Mouse (Mus musculus) lung, postnatal 10 days (tissue): ENCODE data around the gene Slc9b1.
A peak's percentile ranks its signal among the peaks of the same experiment; 100 is the strongest.

Experiments used
- DNase-seq: peaks from one replicate; pipeline ENCODE4 v3.0.0; 2021

The Slc9b1 gene

GRCm38 (mm10) chr3:135347739-135348264 lies at the start of gene Slc9b1:
Slc9b1 (plus strand) TSS chr3:135348029.
- DNase-seq: peak; percentile 42

DNA sequence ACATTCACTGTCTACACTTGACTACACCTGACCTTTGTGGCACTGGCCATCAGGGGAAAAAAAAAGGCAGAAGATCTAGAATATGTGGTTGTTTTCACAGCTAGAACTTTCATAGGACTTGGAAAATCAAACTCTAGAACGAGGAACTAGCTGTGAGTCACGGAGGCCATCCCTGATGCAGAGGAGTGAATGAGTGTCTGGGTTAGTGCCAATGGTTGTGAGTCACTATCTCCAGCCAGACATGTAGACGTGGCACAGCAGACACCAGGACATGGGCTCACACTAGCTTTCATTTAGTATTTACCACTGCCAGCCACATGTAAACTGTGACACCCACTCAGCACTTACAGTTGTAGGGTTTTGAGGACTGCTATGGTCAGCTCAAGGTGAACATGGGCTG lies 49.3 kb upstream of the Slc9b1 start:
- DNase-seq: no peak

- DNase-seq: no peak
Measured at GRCm38 (mm10) chr3:135300081-135300480, 47.7 kb upstream of the Slc9b1 start.

DNA sequence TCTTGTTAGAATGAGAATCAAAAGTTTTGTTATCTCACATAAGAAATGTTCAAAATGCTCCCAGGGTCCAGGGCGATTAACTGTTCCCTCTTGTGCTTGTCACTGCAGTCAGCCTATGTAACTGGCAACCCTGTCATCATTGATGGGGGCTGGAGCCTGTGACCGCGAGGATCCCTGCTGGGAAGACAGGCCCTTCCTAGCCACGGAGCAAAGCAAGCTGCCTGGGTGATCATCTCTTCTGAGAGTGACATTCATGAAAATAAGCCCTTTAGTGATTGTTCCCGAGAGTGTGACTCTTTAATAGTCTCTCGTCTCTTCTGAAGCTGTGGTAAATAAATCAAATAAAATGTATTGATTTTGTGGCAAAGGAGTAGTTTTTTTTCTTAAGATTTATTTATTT lies 43.8 kb upstream of the Slc9b1 start:
- DNase-seq: no peak

GRCm38 (mm10) chr3:135304566-135304965 lies 43.3 kb upstream of the Slc9b1 start:
- no peak for DNase-seq

DNA sequence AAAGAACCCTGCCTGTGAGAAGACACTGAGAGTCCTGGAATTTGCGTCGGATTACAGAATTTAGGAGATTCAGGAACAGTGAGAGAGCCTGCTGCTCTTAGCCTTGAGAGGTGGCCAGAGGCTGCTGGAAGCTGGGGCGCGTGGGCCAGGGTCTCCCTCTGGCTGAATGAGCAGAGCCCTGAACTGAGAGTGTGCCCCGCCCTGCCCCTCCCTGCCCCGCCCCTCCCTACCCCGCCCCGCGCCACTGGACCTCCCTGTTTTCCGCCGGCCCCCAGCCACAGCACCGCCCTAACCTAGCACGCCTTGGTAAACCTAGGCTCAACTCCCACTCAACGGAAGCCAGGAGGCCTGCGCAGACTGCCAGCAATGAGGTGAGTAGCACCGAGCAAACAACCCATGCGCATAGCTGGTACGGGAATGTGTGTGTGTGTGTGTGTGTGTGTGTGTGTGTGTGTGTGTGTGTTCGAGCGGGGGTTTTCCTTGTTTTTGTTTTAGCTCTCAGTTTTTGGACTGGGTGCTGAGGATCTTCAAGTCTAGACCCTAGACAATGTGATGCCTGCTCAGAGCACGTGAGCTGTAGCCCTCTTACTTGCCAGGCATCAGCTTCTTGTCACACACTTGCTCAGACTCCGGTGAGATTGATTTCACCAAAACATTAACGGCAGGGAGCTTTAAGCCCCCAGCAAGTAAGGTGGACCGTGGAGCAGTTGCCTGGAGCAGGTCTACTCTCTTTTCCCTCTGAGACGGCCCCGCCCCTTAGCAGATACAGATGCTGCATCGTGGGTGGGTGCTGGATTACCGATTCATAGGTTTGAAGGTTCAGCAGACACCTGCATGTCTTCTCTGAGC lies 40.2 kb upstream of the Slc9b1 start, which contains the start of gene Slc9b2:
TSS of gene Slc9b2 (plus strand) at position 290 of the 849 bp plus-strand sequence.
- DNase-seq: peak; percentile 36

- no peak for DNase-seq
Measured at GRCm38 (mm10) chr3:135312916-135313491, 34.8 kb upstream of the Slc9b1 start.

DNA sequence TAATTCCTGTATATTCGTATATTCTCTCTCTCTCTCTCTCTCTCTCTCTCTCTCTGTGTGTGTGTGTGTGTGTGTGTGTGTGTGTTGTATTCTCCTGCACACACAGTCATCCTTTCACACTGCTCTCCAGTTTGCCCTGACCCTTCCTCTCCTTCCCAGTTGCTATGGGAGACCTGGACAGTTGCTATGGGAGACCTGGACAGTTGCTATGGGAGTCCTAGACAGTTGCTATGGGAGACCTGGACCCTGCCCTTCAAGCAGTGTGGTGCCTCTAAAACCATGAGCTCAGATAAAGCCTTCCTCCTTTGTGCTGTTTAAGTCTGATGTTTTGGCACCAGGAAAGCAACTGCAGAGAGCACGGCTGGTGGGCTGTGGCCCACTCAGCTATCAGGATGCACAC lies 34.1 kb upstream of the Slc9b1 start:
- DNase-seq: no peak

DNA sequence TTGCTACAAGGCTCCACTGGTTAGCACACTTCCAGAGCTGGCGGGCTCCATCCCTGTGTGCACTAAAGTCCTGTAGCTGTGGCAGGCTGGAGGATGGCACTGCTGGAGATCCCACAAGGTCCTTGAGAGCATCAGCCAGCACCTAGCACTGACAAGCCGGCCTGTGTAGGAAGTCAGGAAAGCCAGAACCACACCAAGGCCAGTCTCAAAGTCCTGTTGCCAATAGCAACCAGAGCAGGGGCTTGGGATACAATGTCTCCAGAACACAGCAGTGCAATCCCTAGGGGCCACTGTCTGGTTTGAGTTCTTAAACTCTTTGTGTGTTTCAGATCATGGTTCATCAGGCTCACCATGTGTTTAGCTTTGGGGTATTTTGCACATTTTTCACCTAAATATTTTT lies 33.0 kb upstream of the Slc9b1 start:
- DNase-seq: no peak

GRCm38 (mm10) chr3:135315720-135316425 lies 32.0 kb upstream of the Slc9b1 start:
- no peak for DNase-seq

GRCm38 (mm10) chr3:135318331-135318730 lies 29.5 kb upstream of the Slc9b1 start:
- DNase-seq: no peak

DNA sequence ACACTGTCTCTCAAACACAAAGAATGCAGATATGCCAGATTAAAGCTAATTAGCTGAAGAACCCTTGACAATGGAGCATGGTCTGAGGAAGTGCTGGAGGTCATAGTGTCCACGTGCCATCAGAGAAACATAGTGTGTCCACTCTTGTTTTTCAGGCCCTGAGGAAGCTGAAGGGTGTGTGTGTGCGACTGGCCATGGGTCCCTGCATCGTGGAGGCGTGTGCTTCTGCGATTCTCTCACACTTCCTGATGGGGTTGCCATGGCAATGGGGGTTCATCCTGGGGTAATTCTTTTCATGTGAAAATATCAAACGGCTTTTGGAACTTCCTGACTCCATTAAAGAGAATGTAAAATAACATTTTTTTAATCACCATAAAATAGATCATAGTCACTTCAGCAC lies 23.5 kb upstream of the Slc9b1 start:
- DNase-seq: no peak

GRCm38 (mm10) chr3:135327176-135327575 lies 20.7 kb upstream of the Slc9b1 start:
- no peak for DNase-seq

GRCm38 (mm10) chr3:135327601-135328000 lies 20.2 kb upstream of the Slc9b1 start:
- DNase-seq: no peak

DNA sequence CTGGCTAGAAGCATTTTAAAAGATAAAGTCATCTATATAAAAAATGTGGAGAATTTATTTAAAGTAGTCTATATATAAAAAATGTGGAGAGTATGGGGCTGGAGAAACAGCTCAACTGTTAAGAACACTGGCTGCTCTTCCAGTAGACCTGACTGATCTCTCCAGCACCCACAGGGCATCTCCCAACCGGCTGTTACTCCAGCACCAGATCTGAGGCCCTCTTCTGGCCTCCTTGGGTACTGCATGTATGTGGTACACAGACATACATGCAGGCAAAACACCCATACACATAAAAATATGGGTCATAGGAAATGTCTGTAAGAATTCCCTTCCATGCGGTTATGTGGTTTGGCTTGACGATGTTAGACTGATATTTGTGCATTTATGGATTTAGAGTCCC lies 19.3 kb upstream of the Slc9b1 start:
- DNase-seq: peak; percentile 64

GRCm38 (mm10) chr3:135332691-135333090 lies 15.1 kb upstream of the Slc9b1 start:
- DNase-seq: no peak

DNA sequence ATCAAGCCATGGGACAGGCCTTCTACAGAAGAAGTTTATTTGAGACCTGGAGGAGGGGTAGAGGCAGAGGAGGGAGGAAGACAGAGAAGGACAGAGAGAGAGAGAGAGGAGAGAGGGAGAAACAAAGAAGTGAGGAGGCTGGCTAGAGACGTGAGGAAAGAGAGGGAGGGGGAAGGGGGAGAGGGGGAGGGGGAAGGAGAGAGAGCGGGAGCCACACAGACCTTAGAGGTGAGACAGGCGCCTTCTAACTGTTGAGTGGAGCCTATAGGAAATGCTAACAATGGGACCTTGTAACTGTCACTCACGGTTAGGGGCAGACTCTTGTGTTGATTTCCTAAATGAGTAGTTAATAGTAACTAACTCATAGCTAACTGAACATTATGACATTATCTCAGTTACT lies 14.1 kb upstream of the Slc9b1 start:
- DNase-seq: no peak

DNA sequence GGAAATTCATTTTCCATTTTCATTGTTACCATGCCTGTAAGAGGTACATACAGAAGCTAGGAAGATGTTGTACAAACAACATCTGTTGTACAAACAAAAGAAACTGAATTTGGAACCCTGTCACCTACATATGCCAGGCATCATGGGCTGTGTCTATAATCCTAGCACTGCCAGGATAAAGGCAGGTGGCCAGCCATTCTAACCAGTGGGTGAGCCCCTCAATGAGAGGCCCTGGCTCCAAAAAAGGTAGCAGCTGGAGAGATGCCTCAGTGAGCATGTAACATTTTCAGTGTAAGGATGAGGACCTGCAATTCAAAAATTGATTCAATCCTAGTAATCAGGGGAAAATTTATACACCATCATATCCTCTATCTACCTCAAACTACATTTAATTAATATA lies 1.2 kb downstream of the Slc9b1 start:
- no peak for DNase-seq

DNA sequence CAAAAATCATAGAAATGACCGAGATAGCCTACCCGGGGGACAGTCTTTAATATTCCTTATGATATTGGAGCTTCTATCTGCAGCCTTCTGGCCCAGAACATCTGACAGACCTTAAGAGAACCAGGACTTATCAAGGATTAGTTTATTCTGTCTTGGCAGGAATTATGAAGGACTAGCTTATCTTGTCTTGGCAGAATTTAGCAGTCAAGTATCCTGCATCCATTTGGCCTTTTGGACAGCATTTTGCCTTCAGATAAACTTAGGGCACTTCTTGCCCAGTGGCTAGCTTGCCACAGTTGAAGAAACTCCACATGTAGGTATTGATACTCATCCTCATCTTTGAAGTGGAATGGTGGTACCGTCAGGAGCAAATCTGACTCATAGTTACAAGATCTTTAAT lies 4.0 kb downstream of the Slc9b1 start:
- DNase-seq: no peak

- no peak for DNase-seq
Measured at GRCm38 (mm10) chr3:135357394-135357793, 9.6 kb downstream of the Slc9b1 start.

DNA sequence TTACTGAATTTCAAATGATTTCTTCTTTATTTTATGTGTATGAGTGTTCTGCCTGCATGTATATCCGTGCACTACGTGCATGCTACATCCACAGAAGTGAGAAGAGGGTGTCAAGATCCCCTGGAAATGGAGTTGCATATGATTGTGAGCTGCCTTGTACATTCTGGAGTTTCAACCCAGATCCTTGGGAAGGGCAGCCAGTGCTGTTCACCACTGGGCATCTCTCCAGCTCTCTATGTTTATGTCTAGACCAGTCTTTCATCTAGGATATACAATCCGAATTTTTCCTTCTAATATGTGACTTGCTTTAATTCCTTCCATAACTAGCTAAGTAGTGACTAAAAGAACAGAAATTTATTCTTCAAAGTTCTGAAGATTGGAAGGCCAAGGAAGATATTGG lies 28.0 kb downstream of the Slc9b1 start:
- no peak for DNase-seq

- DNase-seq: no peak
Measured at GRCm38 (mm10) chr3:135377445-135377844, 29.6 kb downstream of the Slc9b1 start.

DNA sequence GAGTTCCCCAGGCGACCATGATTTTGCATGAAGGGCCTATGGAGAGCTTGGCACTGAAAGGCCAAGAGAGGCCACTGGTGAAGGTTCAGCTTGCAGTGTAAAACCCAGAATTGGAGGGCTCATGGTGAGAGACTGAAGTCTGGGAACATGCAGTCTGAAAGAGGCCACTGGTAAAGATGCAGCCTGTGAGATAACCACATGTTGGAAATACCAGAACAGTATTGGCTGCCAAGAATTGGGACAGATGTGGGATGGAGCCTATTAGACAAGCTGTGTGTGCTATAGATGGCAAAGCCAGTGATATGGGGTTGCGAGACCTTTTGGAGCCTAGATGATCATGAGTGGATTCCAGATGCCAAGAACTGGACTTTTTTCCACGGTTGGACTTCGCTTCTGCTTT lies 32.0 kb downstream of the Slc9b1 start:
- no peak for DNase-seq

GRCm38 (mm10) chr3:135393186-135393585 lies 45.4 kb downstream of the Slc9b1 start:
- no peak for DNase-seq
